Mouse (Mus musculus) E14TG2a.4 (cell line): ENCODE results near the gene Krtap16-1.

Experiments
- H3K27me3 ChIP-seq: 2 replicates; pipeline ENCODE4 v1.6.1; 2014; ENCODE audit warnings: low read length, control low read depth; ENCODE audit not compliant: insufficient read depth
- H3K36me3 ChIP-seq: 2 replicates; pipeline ENCODE4 v1.6.1; 2014; ENCODE audit warnings: low read length, control low read depth; ENCODE audit not compliant: insufficient read depth
- H3K4me1 ChIP-seq: replicated peaks from 2 replicates; pipeline ENCODE4 v1.6.1; 2014; ENCODE audit warnings: low read depth, low read length, control low read depth
- H3K4me3 ChIP-seq: replicated peaks from 2 replicates; pipeline ENCODE4 v1.5.1; 2014; ENCODE audit warnings: mild to moderate bottlenecking, low read length
- H3K9me3 ChIP-seq: 2 replicates; pipeline ENCODE4 v1.6.1; 2014; ENCODE audit warnings: low read length, control low read depth
- CTCF ChIP-seq: conservative IDR thresholded peaks from 2 replicates; pipeline ENCODE4 v1.5.1; 2014; ENCODE audit warnings: low read length
- NANOG ChIP-seq: IDR thresholded peaks from 2 replicates; pipeline ENCODE4 v1.6.1; 2014; ENCODE audit warnings: borderline replicate concordance, low read length, mixed read lengths
- POU5F1 ChIP-seq: IDR thresholded peaks from 2 replicates; pipeline ENCODE4 v1.6.1; 2014; ENCODE audit warnings: low read length, borderline replicate concordance

Gene Krtap16-1

DNA sequence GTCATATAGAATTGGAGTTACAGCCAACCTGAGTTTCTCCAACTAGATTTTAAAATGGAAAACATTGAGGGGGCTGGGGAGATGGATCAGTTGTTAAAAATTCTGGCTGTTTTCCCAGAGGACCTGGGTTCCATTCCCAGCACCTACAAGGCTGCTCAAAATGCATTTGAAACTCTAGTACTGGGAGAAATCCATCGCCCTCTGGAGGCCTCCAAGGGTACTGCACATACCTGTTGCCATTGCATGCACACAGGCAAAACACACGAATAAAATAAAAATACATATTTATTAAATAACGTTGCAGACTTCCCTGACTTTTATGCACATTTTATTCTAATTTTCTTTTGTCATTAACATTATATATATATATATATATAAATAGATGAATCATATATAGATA is 20.2 kb upstream of the Krtap16-1 start:
- Histone ChIP-seq H3K4me1 (no peaks in the 10 kb centered on the region), H3K4me3 (no peak overlapping the region), H3K36me3 (no peaks in the 10 kb centered on the region), H3K9me3 (peaks cover 1% of the 10 kb centered on the region; the same call in 1 of the 2 replicates), H3K27me3 (no peaks in the 10 kb centered on the region; the same call in 1 of the 2 replicates)
- TF ChIP-seq NANOG: no peak
- TF ChIP-seq CTCF: peak; percentile 88
- TF ChIP-seq POU5F1: no peak

GRCm38 (mm10) chr11:100005905-100006304 is 19.5 kb upstream of the Krtap16-1 start:
- Histone ChIP-seq H3K27me3 (no peaks in the 10 kb centered on the region; the same call in 1 of the 2 replicates), H3K4me1 (no peaks in the 10 kb centered on the region), H3K4me3 (no peak overlapping the region), H3K36me3 (no peaks in the 10 kb centered on the region), H3K9me3 (peaks cover 4% of the 10 kb centered on the region; the same call in 1 of the 2 replicates)
- TF ChIP-seq POU5F1: no peak
- TF ChIP-seq CTCF: no peak
- no peak for TF ChIP-seq NANOG

GRCm38 (mm10) chr11:100004846-100005245 is 18.4 kb upstream of the Krtap16-1 start:
- Histone ChIP-seq H3K4me1 (no peaks in the 10 kb centered on the region), H3K4me3 (no peak overlapping the region), H3K9me3 (peaks cover 4% of the 10 kb centered on the region; the same call in 1 of the 2 replicates), H3K27me3 (no peaks in the 10 kb centered on the region; the same call in 1 of the 2 replicates), H3K36me3 (no peaks in the 10 kb centered on the region)
- no peak for TF ChIP-seq POU5F1
- no peak for TF ChIP-seq NANOG
- peak; percentile 98 for TF ChIP-seq CTCF

DNA sequence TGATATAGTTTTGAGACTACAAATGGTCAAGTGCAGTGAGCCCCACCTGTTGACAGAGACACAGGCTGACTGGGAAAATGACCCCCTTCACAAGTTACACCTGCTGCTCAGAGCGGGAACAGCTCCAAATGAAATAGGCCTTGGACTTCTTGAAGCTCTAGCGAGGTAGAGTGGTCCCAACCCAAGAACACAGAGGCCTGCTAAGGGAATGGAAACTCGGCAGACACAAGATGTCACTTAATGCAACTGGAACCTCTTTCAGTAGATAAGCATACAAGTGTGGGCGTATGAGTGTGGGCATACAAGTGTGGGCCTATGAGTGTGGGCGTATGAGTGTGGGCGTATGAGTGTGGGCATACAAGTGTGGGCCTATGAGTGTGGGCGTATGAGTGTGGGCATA is 12.7 kb upstream of the Krtap16-1 start:
- Histone ChIP-seq H3K27me3 (peaks cover 12% of the 10 kb centered on the region), H3K9me3 (peaks cover 4% of the 10 kb centered on the region; the same call in 1 of the 2 replicates), H3K36me3 (no peaks in the 10 kb centered on the region), H3K4me3 (no peak overlapping the region), H3K4me1 (no peaks in the 10 kb centered on the region)
- TF ChIP-seq POU5F1 (no peak), CTCF (no peak), NANOG (no peak)

DNA sequence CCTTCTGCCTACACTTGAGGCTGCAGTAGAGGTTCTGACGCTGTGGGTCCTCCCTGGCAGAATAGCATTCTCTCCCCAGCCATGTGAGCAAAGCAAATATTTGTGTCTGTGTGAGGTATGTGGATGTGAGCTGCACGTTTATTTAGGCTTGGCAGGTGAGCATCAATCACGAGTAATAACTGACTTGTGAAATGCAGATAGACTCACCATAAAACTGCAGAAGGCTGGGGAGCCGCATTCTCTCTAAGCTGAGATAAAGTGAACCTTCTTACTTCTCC is 7.9 kb upstream of the Krtap16-1 start:
- no peak for TF ChIP-seq CTCF
- no peak for TF ChIP-seq NANOG
- TF ChIP-seq POU5F1: no peak
- Histone ChIP-seq H3K9me3 (no peaks in the 10 kb centered on the region), H3K27me3 (peaks cover 31% of the 10 kb centered on the region), H3K4me1 (no peaks in the 10 kb centered on the region), H3K36me3 (no peaks in the 10 kb centered on the region), H3K4me3 (no peak overlapping the region)

GRCm38 (mm10) chr11:99993620-99994383 is 7.4 kb upstream of the Krtap16-1 start, which contains the start of gene Krtap17-1:
TSS of gene Krtap17-1 (minus strand) at chr11:99993994.
- no peaks in the 10 kb centered on the region for H3K9me3 ChIP-seq
- H3K36me3 ChIP-seq: no peaks in the 10 kb centered on the region
- no peaks in the 10 kb centered on the region for H3K4me1 ChIP-seq
- H3K4me3 ChIP-seq: peak within 1 kb of the TSS; percentile 63
- TF ChIP-seq CTCF (no peak), POU5F1 (no peak), NANOG (no peak)
- H3K27me3 ChIP-seq: peaks cover 31% of the 10 kb centered on the region

GRCm38 (mm10) chr11:99990571-99990970 is 4.2 kb upstream of the Krtap16-1 start:
- TF ChIP-seq NANOG (no peak), POU5F1 (no peak), CTCF (no peak)
- Histone ChIP-seq H3K36me3 (no peaks in the 10 kb centered on the region), H3K9me3 (no peaks in the 10 kb centered on the region), H3K4me1 (0 out of 2 replicates have a peak, but pooled peaks cover under 1% of the 10 kb centered on the region), H3K27me3 (peaks cover 34% of the 10 kb centered on the region), H3K4me3 (no peak overlapping the region)

GRCm38 (mm10) chr11:99989881-99990405 is 3.5 kb upstream of the Krtap16-1 start:
- H3K9me3 ChIP-seq: no peaks in the 10 kb centered on the region
- H3K36me3 ChIP-seq: no peaks in the 10 kb centered on the region
- TF ChIP-seq POU5F1: no peak
- no peak for TF ChIP-seq CTCF
- TF ChIP-seq NANOG: no peak
- 0 out of 2 replicates have a peak, but pooled peaks cover 4% of the 10 kb centered on the region for H3K4me1 ChIP-seq
- peaks cover 38% of the 10 kb centered on the region for H3K27me3 ChIP-seq
- H3K4me3 ChIP-seq: no peak overlapping the region
